Mouse (Mus musculus) urinary bladder, adult 18-20 months (tissue): Measurements from ENCODE around the gene Lhpp.

Experiments used
- DNase-seq, 2 experiments: peaks; one replicate each; pipeline ENCODE4 v3.0.0; 2022; ENCODE audit warnings: low spot score in 2 of 2, mixed read lengths in 2 of 2

The Lhpp gene

DNA sequence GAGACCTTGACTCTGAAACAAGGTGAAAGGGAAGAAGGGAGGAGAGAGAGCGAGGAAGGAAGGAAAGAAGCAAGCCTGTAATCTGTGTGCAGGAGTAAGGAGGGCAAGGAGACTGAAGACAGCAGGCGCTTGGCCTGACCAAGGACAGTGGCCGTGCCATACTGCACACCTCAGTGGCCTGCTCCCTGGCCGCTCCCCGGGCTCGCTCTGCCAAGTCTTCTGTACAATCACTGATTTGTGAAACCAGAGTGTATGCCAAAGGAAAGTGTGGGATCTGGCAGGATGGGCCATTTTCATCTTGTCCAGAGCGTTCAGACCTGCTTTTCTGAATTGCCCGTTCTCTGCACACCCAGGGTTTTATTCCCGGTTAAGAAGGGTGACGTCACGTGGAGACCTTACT lies 70.9 kb downstream of the Lhpp start:
- DNase-seq: no peak

DNA sequence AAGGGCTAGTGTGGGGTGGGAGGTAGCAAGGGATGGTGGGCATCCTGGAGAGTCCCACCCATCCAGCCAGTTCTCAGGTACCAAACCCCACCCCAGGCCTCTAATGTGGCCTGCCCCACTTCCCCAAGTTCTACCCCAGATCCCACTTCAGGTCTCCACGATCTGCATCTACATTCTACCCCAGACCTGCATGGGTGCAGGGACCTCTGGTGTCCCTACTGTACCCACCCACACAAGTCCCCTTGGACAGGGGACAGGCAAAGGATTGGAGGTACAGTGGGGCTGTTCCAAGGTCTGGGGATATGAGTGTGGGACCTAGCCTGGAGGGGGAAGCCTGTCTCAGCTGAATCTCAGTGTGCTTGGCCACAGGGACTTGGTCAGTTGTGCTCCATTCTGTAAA lies 71.4 kb downstream of the Lhpp start:
- DNase-seq: no peak

DNA sequence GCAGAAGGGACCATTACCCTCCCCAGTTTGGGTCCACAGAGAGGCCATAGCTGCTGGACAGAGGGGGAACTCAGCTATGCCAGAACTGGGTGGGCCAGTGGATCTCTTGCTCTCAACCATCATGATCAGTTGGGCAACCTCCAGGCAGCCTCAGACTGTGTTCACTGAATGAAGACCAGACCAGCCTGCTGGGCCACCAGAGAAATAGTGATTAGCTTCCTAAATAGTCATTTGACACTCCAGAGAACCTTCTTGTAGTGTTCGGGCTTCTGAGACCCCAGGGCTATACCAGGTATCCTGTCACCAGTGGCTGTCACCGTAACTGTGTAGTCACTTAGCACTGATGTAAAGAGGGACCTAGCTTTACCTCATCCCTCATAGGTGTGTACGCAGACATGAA lies 71.9 kb downstream of the Lhpp start:
- no peak for DNase-seq

DNA sequence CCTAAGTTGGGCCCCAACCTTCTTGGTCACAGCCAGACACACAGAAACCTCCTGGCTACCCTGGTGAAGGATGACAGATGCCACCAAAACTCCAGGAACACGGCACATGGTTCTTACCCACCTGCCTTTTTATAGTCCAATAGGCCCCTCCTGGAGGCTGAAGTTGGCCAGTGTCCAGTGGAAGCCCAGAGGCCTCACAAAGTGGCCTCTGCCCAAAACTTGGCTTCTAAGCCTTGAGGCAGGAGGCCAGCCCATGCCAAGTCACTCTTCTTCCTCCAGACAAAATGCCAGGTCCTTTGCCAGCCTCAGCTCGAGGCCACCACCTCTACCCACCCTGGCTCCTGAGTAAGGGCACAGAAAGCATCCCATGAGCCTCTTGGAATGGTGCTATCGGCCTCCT lies 72.5 kb downstream of the Lhpp start:
- no peak for DNase-seq

DNA sequence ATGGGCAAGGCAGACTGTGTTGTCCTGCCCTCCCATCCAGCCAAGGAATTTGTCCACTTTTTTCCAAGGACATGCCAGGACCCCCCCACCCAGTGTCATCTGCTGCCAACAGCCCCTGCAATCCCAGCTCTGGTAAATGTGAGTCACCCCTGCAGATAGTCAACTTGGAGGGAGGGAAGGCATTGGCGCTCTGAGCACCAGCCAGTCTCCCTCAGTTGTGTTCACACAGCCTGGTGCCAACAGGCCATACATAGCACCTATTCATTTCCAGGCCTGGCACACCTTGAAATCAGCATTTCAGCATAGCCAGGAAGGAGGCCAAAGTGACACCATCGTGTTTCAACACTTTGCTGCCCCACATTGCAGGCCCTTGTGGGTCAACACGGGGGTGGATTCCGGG lies 73.5 kb downstream of the Lhpp start:
- no peak for DNase-seq

DNA sequence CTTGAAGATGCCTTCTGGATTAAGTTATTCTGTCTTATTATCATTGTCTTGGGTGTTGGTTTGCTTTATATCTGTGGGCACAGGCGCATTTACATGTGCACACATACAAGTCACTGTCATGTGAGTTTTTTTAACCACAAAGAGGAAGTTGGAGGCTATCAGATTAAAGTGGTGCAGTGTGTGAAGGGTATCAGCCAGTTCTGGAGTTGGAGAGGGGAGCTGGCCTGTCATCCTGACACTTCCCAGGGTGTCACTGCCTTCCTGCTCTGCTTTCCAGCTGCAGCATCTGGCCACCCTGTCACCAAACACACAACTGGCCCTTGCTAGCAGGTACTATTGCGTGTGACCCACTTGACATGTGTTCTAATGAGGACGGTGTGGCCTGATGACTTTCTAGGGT lies 76.1 kb downstream of the Lhpp start:
- DNase-seq: no peak

DNA sequence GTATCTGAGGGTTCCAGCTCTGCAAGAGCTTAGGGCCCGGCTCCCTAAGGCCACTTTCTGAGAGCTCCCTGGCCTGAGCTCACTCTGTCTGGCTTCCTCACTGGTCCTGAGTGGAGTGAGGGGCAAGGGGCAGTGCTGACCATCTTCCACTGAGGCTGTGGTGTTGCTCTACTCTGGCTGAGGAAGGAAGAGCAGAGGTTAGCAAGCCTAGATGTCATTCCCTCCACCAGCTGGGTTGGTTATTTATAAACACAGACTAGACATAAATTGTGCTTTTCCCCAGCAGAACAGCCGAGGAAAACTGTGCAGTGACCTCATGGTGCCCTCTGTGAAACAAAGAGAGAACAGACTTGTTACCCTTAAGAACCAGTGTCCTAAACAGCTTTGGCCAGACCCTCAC lies 77.5 kb downstream of the Lhpp start:
- no peak for DNase-seq

DNA sequence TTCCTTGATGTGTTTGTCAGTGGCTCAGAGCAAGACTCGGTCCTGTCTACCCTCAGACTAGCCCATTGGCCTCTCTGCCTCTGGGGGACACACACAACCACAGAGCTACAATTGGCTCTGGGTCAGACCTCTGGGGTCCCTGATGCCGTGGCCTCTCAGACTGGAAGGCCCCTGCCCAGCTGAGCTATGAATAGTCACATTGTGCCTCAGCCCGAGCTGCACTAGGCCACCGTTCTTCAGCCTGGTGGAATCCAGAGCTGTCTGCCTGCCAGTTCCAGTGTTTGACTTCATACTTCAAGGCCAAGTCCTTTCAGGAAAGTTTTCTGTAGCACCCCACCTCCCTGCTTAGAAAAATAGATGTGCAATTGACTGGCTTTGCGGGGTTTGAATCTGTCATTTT lies 78.3 kb downstream of the Lhpp start:
- no peak for DNase-seq

DNA sequence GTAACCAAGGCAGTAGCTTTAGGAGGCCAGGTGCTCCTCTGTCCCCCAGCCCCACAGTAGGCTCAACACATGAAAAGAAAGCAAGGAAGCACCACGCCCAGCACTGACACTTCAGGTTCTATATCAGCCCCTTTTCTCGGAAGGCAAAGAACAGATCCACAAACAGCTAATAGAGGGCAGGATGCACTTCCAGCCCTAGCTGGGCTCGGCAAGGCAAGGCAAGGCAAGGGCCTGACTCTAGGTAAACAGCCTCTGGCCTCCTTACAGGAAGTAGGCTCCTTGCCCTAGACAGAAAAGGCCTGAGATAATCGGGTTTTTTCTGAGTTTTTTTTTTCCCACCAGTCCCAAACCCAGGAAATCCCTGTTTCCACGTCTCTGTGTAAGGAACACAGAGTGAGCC lies 79.3 kb downstream of the Lhpp start:
- no peak for DNase-seq

DNA sequence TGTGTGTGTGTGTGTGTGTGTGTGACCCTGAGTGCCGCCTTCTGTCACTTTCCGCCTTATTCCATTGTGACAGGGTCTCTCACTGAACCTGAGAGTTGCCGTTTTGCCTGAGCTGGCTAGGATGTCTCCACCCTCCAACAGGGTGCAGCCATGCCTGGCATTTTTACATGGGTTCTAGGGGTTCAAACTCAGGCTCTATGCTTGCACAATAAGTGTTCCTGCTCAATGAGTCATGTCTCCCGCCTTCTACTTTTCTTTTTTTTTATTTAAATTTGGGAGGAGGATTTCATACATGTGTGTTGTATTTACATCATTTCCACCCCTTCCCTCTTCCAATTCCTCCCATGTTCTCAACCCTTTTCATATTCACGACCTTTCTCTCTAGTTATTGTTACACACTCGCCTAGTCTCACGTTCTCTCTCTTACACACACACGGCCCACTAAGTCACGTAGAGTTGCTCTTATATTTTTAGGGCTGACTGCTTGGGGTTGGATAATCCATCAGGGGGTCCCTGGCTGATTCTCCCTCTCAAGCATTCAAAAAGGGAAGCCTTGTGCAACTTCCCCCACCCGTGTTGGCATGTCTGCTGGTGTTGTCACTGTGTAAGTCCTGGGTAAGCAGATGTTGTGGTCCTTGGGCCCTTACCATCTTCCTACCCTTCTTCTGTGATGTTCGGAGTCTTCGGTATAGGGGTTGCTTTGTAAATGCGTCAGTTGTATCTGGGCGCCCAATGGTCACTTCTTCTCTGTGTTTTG lies 80.5 kb downstream of the Lhpp start:
- DNase-seq: no peak

DNA sequence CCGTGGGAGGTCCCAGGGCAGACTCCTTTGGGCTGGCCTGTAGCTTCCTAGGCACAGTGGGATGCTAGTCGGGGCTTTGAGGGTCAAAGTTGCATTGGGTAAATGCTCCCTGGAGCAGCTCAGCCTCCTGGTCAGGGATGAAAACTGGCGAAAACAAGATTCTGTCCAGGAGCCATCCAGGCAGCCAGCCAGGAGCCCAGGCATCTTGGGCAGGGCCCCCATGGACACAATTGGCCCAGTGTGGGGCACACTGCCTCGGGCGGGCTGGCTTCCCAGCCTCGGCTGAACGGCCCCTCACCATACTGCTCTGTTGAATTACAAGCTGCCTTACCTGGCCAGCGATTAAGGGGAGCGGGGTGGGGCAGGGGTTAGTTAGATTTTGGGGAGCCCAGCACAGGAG lies 82.3 kb downstream of the Lhpp start:
- DNase-seq: no peak

DNA sequence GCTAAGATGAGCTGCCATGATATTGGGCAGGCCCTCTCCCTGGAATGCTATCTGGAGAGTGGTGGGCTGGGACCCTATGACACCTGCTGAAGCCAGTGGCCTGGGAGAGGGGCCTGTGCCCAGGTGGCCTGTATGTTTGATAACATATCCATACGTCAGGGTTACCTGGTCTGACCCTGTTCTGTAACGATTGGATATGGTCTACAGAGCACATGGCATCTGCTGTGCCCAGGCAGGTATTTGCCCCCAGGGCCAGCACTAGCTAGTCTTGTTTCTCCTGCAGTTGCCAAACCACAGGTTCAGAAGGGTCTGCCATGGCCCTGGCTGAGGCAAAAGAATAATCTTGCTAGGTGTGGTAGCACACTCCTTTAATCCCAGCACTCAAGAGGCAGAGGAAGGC lies 83.1 kb downstream of the Lhpp start:
- no peak for DNase-seq

DNA sequence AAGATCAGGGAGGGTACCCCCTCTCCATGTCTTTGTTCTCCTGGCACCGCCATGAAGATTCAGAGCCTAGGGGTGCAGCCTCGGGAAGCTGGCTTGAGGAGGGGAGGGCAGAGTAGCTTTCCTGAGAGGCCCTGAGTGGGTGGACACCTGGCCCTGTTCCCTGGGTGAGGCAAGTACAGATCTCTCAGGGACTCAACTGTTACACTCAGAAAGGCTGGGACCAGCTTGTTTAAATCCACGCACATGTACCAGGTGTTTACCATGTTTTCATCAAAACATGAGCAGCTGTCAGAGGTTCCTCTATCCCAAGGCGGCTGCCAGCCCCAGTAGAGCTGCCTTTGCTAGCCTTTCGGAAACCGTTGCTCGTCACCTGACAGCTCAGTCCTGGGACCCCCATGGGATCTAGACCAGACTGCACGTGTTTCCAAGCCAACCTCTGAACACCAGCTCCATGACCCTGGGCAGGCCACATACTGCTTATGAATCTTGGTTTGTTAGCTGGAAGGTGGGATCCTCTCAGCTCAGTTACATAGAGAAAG lies 86.9 kb downstream of the Lhpp start:
- DNase-seq: no peak

DNA sequence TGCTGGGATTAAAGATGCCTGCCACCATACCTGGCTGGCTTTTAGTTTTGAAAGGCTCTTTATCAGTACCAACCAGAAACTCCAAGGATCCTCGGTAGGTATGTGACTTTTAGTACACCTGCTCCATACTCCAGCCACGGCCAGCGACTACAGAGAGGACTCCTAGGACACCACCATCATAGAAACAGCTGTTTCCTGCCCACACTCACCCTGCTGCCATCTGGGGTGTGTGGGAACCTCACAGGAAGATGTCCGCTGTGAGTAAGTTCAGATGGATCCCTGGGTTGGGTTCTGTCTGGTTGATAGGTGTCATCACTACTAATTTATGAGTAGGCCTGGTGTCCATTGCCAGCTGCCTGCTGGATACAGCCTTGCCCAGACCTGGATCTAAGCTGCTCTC lies 88.3 kb downstream of the Lhpp start:
- no peak for DNase-seq

DNA sequence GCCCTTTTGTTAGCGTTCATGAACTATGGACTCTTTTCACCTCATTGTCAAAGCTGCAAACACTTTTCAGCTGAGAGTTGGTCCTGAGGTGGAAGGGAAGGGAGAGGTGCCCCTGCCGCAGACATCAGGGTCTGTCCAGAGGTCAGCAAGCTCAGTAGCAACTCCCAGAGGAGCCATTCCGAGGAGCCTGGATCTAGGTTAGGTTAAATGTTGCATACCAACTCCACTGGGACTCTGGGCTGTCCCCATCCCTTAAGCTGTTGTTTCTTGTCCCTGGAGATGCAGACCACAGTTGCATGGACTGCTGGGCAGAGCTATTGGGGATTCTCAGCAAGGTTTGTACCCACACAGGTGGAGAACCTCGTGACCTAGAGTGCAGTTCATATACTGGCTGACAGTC lies 88.7 kb downstream of the Lhpp start:
- DNase-seq: no peak

DNA sequence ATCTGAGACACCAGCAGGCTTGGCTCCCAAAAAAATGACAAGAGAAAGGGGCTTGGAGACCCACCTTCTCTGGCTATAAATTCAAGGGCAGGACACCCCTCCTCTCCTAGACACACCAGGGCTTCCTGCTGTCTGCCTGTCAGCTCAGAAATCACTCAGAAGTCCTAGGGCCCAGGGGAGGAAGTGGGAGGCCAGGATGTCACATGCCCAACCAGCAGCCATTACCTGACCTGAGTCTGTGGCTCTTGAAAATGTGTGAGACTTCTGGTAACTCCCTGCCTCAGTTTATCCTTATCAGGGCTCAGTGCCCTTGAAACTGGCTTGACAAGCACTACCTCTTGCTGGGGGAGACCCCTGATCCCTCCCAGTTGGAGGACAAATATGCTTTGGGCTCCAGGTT lies 89.2 kb downstream of the Lhpp start:
- DNase-seq: no peak

DNA sequence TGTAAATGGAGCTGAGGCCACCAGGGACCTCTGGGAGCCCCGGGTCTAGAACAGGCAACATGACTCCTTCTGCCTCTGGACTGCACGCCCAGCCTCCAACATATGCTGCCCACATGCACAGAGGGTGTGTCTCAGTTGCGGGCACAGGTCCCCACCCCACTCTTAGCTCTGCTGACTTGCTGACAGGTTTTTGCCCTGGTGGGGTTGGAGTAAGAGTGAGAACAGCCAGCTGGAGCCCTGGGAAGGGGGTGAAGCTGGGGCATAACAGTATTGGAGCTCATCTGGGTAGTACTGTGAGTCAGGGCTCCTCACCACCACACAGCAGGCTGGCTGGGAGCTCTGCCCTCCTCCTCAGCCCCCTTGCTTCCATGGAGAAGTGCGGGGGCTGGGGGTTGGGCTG lies 89.7 kb downstream of the Lhpp start:
- no peak for DNase-seq

DNA sequence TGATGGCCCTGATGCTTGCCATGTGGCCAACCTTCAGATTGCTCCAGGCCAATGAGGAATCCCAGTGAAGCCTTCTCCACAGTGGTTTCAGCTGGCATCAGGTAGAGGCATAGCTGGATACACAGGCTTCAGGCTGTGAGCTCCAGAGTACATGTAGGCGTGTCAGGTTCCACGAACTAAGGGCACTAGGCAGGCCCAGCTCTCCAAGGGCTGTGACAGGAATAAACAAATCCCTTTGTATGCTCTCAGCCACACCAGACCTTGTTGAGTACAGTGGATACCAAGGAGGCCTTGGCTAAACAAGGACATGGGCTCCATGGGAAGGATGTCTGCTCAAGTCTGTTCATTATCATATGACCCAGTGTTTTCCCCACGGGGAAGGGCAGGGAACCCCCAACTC lies 91.0 kb downstream of the Lhpp start:
- no peak for DNase-seq

DNA sequence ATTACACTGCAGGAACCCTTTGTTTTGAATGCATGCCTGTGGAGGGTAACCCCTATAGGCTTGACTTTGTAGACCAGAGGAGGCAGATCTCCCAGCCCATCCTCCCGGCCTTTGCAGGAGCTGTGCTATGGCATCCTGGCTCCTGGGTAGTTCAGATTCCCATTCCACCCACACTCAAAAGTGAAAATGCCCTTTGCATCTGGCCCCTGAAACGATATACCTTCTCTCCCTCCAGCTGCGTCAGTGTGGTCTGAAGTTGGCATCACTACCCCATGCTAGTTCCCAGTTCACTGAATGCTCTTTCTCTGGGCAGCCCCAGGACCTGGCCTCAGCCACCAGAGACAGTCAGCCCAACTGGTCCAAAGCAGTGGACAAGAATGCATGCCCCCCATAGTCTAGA lies 91.6 kb downstream of the Lhpp start:
- DNase-seq: no peak

DNA sequence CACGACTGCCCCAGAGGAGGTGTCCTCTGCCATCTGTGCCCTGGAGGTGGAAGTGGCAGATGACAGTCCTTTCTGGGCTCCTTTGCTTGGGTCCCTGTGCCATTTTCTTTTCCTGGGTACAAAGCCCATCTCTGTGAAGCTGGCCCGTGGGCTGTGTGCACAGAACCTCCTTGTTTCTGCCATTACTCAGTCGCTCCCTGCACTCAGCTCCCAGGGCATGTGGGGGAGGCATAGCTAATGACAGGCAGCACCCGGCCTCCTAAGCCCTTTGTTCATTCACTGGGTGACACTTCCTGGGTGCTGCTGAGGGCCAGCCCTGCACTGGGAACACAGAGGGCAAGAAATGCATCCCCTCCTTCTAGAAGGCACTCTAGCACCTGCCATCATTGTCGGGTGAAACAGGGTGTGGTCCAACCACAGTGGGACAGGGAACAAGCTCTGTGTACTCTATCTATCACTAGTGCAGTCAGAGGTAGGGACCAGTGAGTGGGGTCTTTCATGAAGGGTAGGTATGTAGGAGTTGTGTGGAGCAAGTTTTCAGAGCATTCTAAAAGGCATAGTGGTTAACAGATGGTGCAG lies 92.1 kb downstream of the Lhpp start:
- DNase-seq: no peak

DNA sequence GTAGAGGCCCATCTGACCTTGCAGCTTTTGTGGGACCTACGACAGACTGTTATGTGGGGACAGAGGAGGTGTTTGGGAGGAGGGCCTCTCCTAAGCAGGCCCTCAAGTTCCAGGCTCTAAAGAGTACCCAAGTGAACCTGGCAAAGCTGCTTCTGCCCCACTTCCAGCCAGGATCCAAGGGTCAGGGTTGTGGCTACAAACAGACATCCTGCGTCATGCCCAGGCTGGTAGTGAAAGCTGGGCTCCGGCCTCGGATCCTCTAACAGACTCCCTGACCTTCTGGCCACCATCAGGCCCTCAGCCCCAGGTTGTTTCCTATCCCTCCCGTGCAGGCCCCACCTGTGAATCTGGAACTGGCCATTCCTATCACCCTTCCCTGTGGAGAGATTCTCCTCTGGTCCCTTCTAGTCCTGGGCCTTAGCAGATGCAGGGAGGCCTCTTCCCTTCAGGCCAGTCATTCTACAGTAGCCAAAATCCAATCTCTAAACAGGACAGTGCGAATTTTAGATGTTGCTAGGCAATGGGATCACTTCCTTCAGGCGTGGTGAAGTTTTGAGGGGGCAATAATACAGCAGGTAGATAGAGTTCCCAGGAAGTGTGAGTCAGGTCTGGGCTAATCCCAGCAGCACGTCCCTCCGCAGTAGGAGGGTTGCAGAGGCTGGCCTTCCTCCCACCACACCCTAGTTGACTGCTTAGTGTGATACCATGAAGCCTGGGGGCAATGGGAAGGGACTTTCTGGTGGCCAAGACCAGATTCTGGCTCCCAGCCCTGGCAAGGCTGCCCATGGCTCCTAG lies 93.3 kb downstream of the Lhpp start:
- no peak for DNase-seq

DNA sequence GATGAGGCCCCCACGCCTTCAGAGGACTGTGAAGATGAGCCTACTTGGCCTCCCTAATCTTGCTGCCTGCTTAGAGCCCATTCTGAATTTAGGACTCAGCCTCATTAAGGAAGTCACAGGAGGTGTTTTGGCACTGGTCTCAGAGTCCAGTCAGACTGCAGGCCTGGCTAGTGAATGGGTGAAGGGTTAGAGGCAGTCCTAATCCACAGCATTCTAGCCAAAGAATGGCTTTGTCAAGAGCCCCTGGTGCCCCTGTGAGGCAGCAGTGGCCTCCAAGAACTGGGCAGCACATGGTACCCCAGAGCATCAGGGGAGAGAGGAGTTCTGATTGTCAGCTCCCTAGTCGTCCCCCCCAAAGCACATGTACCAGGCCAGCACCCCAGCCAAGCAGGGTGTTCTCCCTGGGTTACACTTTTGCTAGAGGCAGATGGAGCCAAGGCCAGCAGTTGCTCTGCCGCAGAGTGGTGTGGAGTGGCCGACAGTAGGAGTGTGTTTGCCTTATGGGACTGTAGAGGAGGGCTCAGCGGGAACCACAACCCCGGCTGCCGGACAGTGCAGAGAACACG lies 94.0 kb downstream of the Lhpp start:
- DNase-seq: no peak

DNA sequence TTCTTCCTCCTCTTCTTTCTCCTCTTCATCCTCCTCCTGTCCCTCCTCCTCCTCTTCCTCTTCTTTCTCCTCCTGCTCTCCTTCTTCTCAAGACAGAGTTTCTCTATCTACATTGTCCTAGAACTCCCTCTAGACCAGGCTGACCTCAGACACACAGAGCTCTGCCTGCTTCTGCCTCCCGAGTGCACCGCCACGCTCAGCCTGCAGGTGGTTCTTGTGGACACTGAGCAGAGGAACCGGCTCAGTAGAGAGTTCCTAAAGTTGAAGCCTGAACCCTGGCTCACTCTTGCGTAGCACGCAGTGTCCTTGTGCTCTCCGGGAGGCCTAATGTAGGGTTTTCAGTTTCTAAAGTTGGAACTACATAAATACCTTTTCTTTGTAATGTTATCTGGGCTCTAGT lies 94.7 kb downstream of the Lhpp start:
- DNase-seq: no peak
